Mouse (Mus musculus) cortical plate, adult 2 months (tissue): ENCODE measurements around the gene Dnase1. TPM values are rescaled to one million over a fixed set of nuclear protein-coding genes. Genes with fewer than 3 reads are reported as not detected.
"Not testable (repeated sequence)": the region's sequence is repeated elsewhere in the genome, so short reads cannot be mapped to it uniquely, and the experiment has no call there.

ENCODE experiments used
- H3K27ac ChIP-seq: fragments of 200-500 bp; 2 replicates; pipeline ENCODE4 v1.5.1; 2012; ENCODE audit warnings: low read length, control low read depth, inconsistent platforms; ENCODE audit not compliant: insufficient read depth
- H3K4me1 ChIP-seq: fragments of 200-500 bp; 2 replicates; pipeline ENCODE4 v1.6.1; 2011; ENCODE audit warnings: low read length; ENCODE audit not compliant: control insufficient read depth, insufficient read depth
- H3K4me3 ChIP-seq: fragments of 200-500 bp; 2 replicates; pipeline ENCODE4 v1.5.1; 2011; ENCODE audit warnings: mild to moderate bottlenecking, low read length, control low read depth; ENCODE audit not compliant: insufficient read depth
- CTCF ChIP-seq: fragments of 200-500 bp; IDR thresholded peaks from 2 replicates; pipeline ENCODE4 v1.5.1; 2011; ENCODE audit warnings: mild to moderate bottlenecking, control low read depth, low read length; ENCODE audit not compliant: insufficient read depth; ENCODE audit errors: extremely low read depth
- POLR2A ChIP-seq: fragments of 200-500 bp; IDR thresholded peaks from 2 replicates; pipeline ENCODE4 v1.6.1; 2011; ENCODE audit warnings: mild to moderate bottlenecking, low read length, control low read depth; ENCODE audit not compliant: insufficient read depth; ENCODE audit errors: extremely low read depth
- polyA plus RNA-seq: library from polyadenylated mRNA; depleted of rRNA; stranded (reverse); fragments of >200 nt; gene quantifications from 2 replicates; pipeline ENCODE4 v1.2.3, GENCODE M21; 2012; rRNA removed

Gene Dnase1
- polyA plus RNA-seq, 1 experiment, result not detected

DNA sequence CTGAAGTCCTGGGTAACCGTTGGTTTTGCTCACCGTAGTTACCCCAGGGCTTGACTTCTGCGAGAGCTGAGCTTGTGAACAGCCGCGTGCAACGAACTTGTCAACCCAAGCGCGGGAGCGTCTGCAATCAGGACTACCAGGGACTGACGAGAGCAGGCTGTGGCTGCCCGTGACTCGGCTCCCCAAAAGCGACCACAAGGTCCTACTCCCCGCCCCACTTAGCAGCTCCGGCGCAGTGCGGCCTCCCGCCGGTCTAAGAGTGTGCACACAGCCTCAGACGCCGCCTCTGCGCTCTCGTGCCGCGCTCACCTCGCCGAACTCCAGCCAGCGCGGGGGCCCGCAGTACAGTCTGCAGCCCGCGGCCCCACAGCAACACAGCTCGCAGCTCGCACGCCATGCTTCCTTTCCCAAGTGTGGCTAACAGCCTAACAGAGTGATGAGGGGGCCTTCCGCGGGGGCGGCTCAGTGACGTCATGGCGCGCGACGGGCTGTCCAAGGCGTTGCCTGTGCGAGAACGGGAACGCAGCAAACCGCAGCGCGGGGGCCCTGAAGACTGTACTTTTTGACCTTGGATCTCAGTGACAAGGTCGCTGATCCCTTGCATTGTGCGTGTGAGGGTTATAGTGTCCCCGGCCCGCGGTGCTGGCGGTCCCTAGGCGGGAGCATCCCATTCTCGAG is 40.8 kb downstream of the Dnase1 start, which contains the start of gene Trap1:
Gene Trap1, minus strand, starts transcription at position 444 of the 678 bp plus-strand sequence.
- TF ChIP-seq CTCF (no peak), POLR2A (peak; percentile 79; the same call in 1 of the 2 replicates)
- Histone ChIP-seq H3K27ac (peak within 1 kb of the TSS; percentile 94), H3K4me3 (peak within 1 kb of the TSS; percentile 73), H3K4me1 (peaks cover 4% of the 10 kb centered on the region; the same call in 1 of the 2 replicates)

- H3K4me1 ChIP-seq, H3K27ac ChIP-seq: not testable (repeated sequence)
- peak overlapping the region; percentile 73; the same call in 1 of the 2 replicates for H3K4me3 ChIP-seq
Observed at GRCm38 (mm10) chr16:4078302-4078701, 41.6 kb downstream of the Dnase1 start.

DNA sequence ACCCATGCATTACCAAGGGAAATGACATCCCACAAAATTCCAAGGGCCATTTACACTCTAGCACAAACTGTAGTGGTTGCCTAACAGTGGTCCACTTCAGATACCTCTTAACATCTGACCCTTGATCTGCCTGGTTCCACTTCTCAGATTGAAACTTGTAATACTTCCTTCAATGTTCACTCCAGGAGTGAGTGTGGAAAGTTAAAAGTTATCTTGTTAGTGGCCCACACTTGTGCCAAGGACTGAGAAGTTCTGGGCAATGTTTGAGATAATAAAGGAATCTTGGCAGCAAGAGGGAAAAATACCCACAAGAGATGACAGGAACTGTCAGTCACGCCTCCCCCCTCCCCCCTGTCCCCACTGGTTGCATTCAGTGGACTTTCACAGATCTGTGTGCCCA is 42.9 kb downstream of the Dnase1 start:
- H3K27ac ChIP-seq, result no peak overlapping the region
- no peak for TF ChIP-seq CTCF
- TF ChIP-seq POLR2A, result no peak
- H3K4me3 ChIP-seq, result no peak overlapping the region
- peaks cover 4% of the 10 kb centered on the region; the same call in 1 of the 2 replicates for H3K4me1 ChIP-seq

- not testable (repeated sequence) for H3K4me1 ChIP-seq, H3K27ac ChIP-seq, H3K4me3 ChIP-seq
Observed at GRCm38 (mm10) chr16:4080419-4080818, 43.7 kb downstream of the Dnase1 start.

- Histone ChIP-seq H3K4me3 (no peak overlapping the region), H3K27ac (no peak overlapping the region), H3K4me1 (no peaks in the 10 kb centered on the region)
- TF ChIP-seq POLR2A (no peak), CTCF (no peak)
Observed at GRCm38 (mm10) chr16:4085051-4085450, 48.3 kb downstream of the Dnase1 start.

- no peak overlapping the region for H3K4me3 ChIP-seq
- no peak for TF ChIP-seq CTCF
- no peak for TF ChIP-seq POLR2A
- no peak overlapping the region for H3K27ac ChIP-seq
- no peaks in the 10 kb centered on the region for H3K4me1 ChIP-seq
Observed at GRCm38 (mm10) chr16:4085851-4086387, 49.2 kb downstream of the Dnase1 start.

GRCm38 (mm10) chr16:4087214-4087913 is 50.6 kb downstream of the Dnase1 start:
- Histone ChIP-seq H3K4me3 (no peak overlapping the region), H3K27ac (no peak overlapping the region), H3K4me1 (no peaks in the 10 kb centered on the region)
- no peak for TF ChIP-seq CTCF

Other genes with a start within 250 kb of the Dnase1 start
- gene Olfr15, start 206.1 kb upstream of the Dnase1 start, polyA plus RNA-seq, result not detected in 2 replicates
- gene Zfp174, start 189.7 kb upstream of the Dnase1 start, polyA plus RNA-seq, result 3.3 and 3.4 TPM in 2 replicates
- gene Naa60, start 164.6 kb upstream of the Dnase1 start, polyA plus RNA-seq, result 112 and 113 TPM in 2 replicates
- 11.4 and 11.7 TPM in 2 replicates for gene Zfp597, start 152.4 kb upstream of the Dnase1 start, polyA plus RNA-seq
- 0.45 and 0.54 TPM in 2 replicates for gene Gm20695, start 152.3 kb upstream of the Dnase1 start, polyA plus RNA-seq
- 8.8 and 9.5 TPM in 2 replicates for gene 1700037C18Rik, start 128.3 kb upstream of the Dnase1 start, polyA plus RNA-seq
- 25.2 and 27.5 TPM in 2 replicates for gene Cluap1, start 128.1 kb upstream of the Dnase1 start, polyA plus RNA-seq
- gene Nlrc3, start 60.3 kb upstream of the Dnase1 start, polyA plus RNA-seq, result 0.83 and 0.92 TPM in 2 replicates
- 36.0 and 37.2 TPM in 2 replicates for gene Slx4, start 33.2 kb upstream of the Dnase1 start, polyA plus RNA-seq
- 75.8 and 77.7 TPM in 2 replicates for gene Trap1, start 40.9 kb downstream of the Dnase1 start, polyA plus RNA-seq
- gene Crebbp, start 177.1 kb downstream of the Dnase1 start, polyA plus RNA-seq, result 24.8 and 26.8 TPM in 2 replicates